Mouse (Mus musculus) lung, postnatal 0 days (tissue): ENCODE data around the gene 4930522H14Rik.

ENCODE experiments used
- CTCF ChIP-seq: IDR thresholded peaks from 2 replicates; pipeline ENCODE4 v1.5.1; 2016; ENCODE audit warnings: antibody characterized with exemption, mild to moderate bottlenecking
- EP300 ChIP-seq: IDR thresholded peaks from 2 replicates; pipeline ENCODE4 v1.6.1; 2016; ENCODE audit warnings: antibody characterized with exemption, mild to moderate bottlenecking, control low read depth

- TF ChIP-seq CTCF (no peak), EP300 (no peak)
Observed at GRCm38 (mm10) chr4:109467687-109468086, 63.4 kb downstream of the 4930522H14Rik start.
